Mouse (Mus musculus) spleen, adult 10 weeks (tissue): ENCODE measurements around the gene Olfr1031. TPM values are rescaled to one million over a fixed set of nuclear protein-coding genes. Genes with fewer than 3 reads are reported as not detected.

Source experiments
- polyA plus RNA-seq: library from polyadenylated mRNA; stranded (reverse); fragments of 350-450 nt; fragmentation: Illumina TruSeq; extraction: RNeasy Lipid Tissue Mini Kit (QIAGEN cat#74804); gene quantifications from one replicate; pipeline ENCODE4 v1.2.3, GENCODE M21; 2015; ENCODE audit warnings: low replicate concordance; ENCODE audit not compliant: insufficient read depth

Olfr1031 gene
- not detected for polyA plus RNA-seq

DNA sequence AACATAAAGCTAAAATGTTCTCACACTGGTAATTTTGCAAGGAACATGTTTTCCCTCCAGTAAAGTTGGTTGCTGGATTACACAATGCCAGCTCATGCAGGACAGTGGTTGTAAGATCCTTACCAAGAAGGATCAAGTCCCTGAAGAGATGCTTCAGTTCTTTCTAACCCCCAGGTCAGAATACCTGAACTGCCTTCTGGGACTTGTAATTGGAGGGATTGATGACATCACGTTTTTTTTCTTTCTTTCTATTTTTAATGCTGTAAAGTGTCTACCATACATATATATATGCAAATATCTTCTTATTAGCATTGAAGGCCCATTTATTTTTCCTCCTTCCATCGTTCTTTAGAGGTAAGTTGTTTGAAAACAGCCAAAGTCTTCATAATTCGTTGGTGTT, at the start of gene Olfr1031:
TSS of gene Olfr1031 (plus strand) at position 301 of the 400 bp plus-strand sequence.

DNA sequence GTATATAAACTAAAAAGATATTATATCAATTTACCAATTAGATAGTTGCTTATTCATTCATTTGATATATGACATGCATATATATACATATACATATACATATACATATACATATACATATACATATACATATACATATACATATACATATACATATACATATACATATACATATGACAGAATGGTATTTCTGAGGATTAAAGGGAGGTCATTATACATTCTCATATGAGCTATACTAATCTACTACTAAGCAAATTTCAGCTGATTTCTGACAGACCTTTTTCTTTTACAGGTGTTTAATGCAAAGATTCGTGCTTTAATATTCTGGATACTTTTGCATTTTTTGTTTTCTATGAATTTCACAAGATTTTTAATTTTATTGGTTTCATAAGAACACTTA, 40.0 kb upstream of the Olfr1031 start, which contains the start of gene Olfr1028:
TSS of gene Olfr1028 (plus strand) at position 301 of the 400 bp plus-strand sequence.

DNA sequence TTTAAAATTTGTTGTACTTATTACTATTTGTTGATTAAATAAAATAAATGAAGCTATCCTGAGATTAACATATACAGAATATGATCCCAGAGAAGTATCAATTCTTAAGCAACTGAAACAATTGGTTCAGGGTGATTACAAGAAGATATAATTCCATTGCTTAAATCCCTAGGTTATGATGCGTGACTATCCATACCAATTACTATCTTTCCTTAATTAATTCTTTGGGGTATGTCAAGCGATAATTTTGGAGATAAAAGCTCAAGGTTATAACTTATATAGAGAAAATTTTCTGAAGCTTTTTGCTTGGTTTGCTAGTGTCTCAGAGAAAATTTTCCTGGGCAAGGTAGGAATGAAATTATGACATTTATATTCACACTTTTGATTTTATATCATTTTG, 16.5 kb upstream of the Olfr1031 start, which contains the start of gene Olfr1029:
TSS of gene Olfr1029 (plus strand) at position 301 of the 400 bp plus-strand sequence.

DNA sequence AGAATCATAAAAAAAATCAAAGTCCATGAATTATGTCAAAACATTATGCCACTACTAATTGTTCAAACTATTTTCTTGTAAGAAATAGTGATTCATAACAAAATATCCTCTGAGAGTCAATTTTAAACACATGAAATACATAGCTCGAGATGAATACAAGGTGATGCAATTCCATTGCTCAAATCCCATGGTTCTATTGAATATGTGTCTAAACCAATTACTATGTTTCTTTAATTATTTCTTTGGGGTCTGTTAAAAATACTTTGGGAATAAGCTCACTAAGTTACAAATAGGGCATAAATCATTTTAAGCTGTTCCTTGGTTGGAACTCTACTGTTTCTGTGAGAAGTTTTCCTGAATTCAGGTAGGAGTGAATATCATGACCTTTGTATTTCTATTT, 11.1 kb upstream of the Olfr1031 start, which contains the start of gene Olfr1030:
TSS of gene Olfr1030 (plus strand) at position 301 of the 400 bp plus-strand sequence.

DNA sequence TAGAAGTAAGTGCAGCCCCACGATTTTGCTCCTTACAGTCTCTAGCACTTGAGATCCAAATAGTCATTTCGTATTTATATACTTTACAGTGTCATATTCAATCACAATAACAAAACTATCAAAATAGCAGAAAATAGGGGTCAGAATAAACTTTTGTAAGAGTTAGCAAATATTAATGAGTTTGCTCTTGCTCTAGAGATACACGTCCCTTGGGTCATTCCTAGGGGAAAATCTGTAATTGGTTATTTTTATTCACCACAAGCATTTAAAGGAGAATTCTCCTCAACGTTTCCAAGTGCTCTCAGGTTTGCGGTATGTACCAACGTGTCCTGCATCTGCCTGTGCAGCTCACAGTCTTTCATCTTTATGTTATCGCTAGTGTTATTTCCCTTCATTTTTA, 15.1 kb downstream of the Olfr1031 start, which contains the start of gene Olfr1032:
TSS of gene Olfr1032 (plus strand) at position 301 of the 400 bp plus-strand sequence.

DNA sequence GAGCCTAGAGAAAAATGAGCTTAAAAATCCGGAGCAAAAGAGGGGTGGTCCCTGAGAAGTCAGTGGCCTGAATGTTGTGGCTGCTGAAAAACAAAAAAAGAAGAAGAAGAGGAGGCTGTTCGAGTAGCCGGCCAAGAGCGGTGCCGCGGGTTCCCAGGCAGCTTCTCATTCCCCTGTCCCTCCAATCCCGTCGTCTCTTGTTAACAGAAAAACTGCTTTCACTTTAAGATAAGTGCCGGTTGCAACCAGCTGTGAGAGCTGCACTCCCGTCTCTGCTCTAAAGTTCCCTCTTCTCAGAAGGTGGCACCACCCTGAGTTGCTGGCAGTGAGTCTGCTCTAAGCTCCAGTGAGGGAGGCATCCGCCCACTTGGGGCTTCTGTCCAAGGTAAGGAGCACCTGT, 30.3 kb downstream of the Olfr1031 start, which contains the start of gene Olfr1033:
TSS of gene Olfr1033 (plus strand) at position 228 of the 400 bp plus-strand sequence.

Other genes starting within 250 kb of the Olfr1031 start
- not detected for gene Olfr1012, start 227.5 kb upstream of the Olfr1031 start, polyA plus RNA-seq
- not detected for gene Olfr1013, start 223.2 kb upstream of the Olfr1031 start, polyA plus RNA-seq
- gene Olfr1014, start 217.6 kb upstream of the Olfr1031 start, polyA plus RNA-seq: not detected
- not detected for gene Olfr1015, start 208.3 kb upstream of the Olfr1031 start, polyA plus RNA-seq
- gene Olfr1016, start 187.8 kb upstream of the Olfr1031 start, polyA plus RNA-seq: not detected
- gene Olfr1018, start 171.8 kb upstream of the Olfr1031 start, polyA plus RNA-seq: not detected
- not detected for gene Olfr1019, start 144.8 kb upstream of the Olfr1031 start, polyA plus RNA-seq
- not detected for gene Olfr1020, start 143.3 kb upstream of the Olfr1031 start, polyA plus RNA-seq
- not detected for gene Olfr1022, start 121.7 kb upstream of the Olfr1031 start, polyA plus RNA-seq
- gene Olfr1023, start 104.7 kb upstream of the Olfr1031 start, polyA plus RNA-seq: not detected
- gene Olfr1024, start 85.3 kb upstream of the Olfr1031 start, polyA plus RNA-seq: not detected
- gene Olfr1025-ps1, start 75.1 kb upstream of the Olfr1031 start, polyA plus RNA-seq: not detected
- not detected for gene Olfr1026, start 68.7 kb upstream of the Olfr1031 start, polyA plus RNA-seq
- gene Olfr1028, start 39.9 kb upstream of the Olfr1031 start, polyA plus RNA-seq: not detected
- not detected for gene Olfr1029, start 16.4 kb upstream of the Olfr1031 start, polyA plus RNA-seq
- gene Olfr1030, start 11.0 kb upstream of the Olfr1031 start, polyA plus RNA-seq: not detected
- gene Olfr1032, start 15.2 kb downstream of the Olfr1031 start, polyA plus RNA-seq: not detected
- gene Olfr1033, start 30.3 kb downstream of the Olfr1031 start, polyA plus RNA-seq: 3.5 TPM
- gene Olfr1034, start 55.6 kb downstream of the Olfr1031 start, polyA plus RNA-seq: 0.54 TPM
- not detected for gene Olfr1036, start 83.7 kb downstream of the Olfr1031 start, polyA plus RNA-seq
- gene Olfr1037, start 97.1 kb downstream of the Olfr1031 start, polyA plus RNA-seq: not detected
- gene Olfr1039, start 145.6 kb downstream of the Olfr1031 start, polyA plus RNA-seq: not detected
- gene Olfr1040, start 156.4 kb downstream of the Olfr1031 start, polyA plus RNA-seq: not detected
- gene Olfr1042, start 171.5 kb downstream of the Olfr1031 start, polyA plus RNA-seq: not detected
- gene Olfr1043, start 177.2 kb downstream of the Olfr1031 start, polyA plus RNA-seq: not detected
- not detected for gene Olfr1044, start 187.5 kb downstream of the Olfr1031 start, polyA plus RNA-seq
- gene Olfr52, start 195.4 kb downstream of the Olfr1031 start, polyA plus RNA-seq: not detected
- gene Olfr1045, start 212.7 kb downstream of the Olfr1031 start, polyA plus RNA-seq: not detected
- gene Olfr1046, start 229.0 kb downstream of the Olfr1031 start, polyA plus RNA-seq: not detected
- gene Olfr1047, start 241.1 kb downstream of the Olfr1031 start, polyA plus RNA-seq: not detected
- gene Olfr1048, start 250.0 kb downstream of the Olfr1031 start, polyA plus RNA-seq: not detected